Mouse (Mus musculus) lung, embryonic 15.5 days (tissue): ENCODE data around the gene Ptges. TPM values are rescaled to one million over a fixed set of nuclear protein-coding genes. Genes with fewer than 3 reads are reported as not detected.
A peak's percentile ranks its signal among the peaks of the same experiment; 100 is the strongest.
"Not testable (repeated sequence)": the region's sequence is repeated elsewhere in the genome, so short reads cannot be mapped to it uniquely, and the experiment has no call there.

Source experiments
- ATAC-seq: fragments of 200-750 bp; cut with Nextera tagmentation; 2 replicates; pipeline ENCODE4 v1.8.0; 2017; ENCODE audit warnings: moderate number of reproducible peaks, borderline replicate concordance; ENCODE audit not compliant: low FRiP score, low TSS enrichment; ENCODE audit errors: extremely low read depth
- H3K27ac ChIP-seq: fragments of 300-500 bp; sonication (generic); 2 replicates; pipeline ENCODE4 v1.5.1; 2015; ENCODE audit warnings: moderate library complexity, mild to moderate bottlenecking, inconsistent platforms
- H3K27me3 ChIP-seq: fragments of 300-500 bp; sonication (generic); 2 replicates; pipeline ENCODE4 v1.6.1; 2015; ENCODE audit warnings: inconsistent platforms
- H3K36me3 ChIP-seq: fragments of 300-500 bp; sonication (generic); 2 replicates; pipeline ENCODE4 v1.6.1; 2015; ENCODE audit warnings: inconsistent platforms
- H3K4me1 ChIP-seq: fragments of 300-500 bp; sonication (generic); 2 replicates; pipeline ENCODE4 v1.6.1; 2015; ENCODE audit warnings: inconsistent platforms
- H3K4me2 ChIP-seq: fragments of 300-500 bp; sonication (generic); 2 replicates; pipeline ENCODE4 v1.6.1; 2015; ENCODE audit warnings: inconsistent platforms, mild to moderate bottlenecking, moderate library complexity
- H3K4me3 ChIP-seq: fragments of 300-500 bp; sonication (generic); 2 replicates; pipeline ENCODE4 v1.5.1; 2015; ENCODE audit warnings: mild to moderate bottlenecking, inconsistent platforms
- H3K9ac ChIP-seq: fragments of 300-500 bp; sonication (generic); 2 replicates; pipeline ENCODE4 v1.6.1; 2015; ENCODE audit warnings: inconsistent platforms
- H3K9me3 ChIP-seq: fragments of 300-500 bp; sonication (generic); 2 replicates; pipeline ENCODE4 v1.6.1; 2016; ENCODE audit warnings: inconsistent platforms
- WGBS: fragments of 180-500 bp; shearing (Covaris S2); methylation state at CpG from one replicate; pipeline ENCODE4 v1.1.7; 2015; 5-methylcytosine and 5-hydroxymethylcytosine counted together
- polyA plus RNA-seq: library from polyadenylated mRNA; unstranded; fragments of >200 nt; fragmentation: Nextera tagmentation; extraction: Ambion mirVana; gene quantifications from 2 replicates; pipeline ENCODE4 v1.2.1, GENCODE M21; 2015

Ptges gene
- polyA plus RNA-seq, 1 experiment from 2014 or later, result 19.3 TPM

GRCm38 (mm10) chr2:30927151-30927781 is 2.4 kb downstream of the Ptges start:
- 24% methylated on average over 9 of the region's 9 CpGs for WGBS
- Histone ChIP-seq H3K4me3 (no peak overlapping the region), H3K36me3 (no peaks in the 10 kb centered on the region), H3K27ac (peak overlapping the region; percentile 94), H3K9me3 (no peaks in the 10 kb centered on the region), H3K4me2 (peak overlapping the region; percentile 24), H3K4me1 (peaks cover 42% of the 10 kb centered on the region), H3K27me3 (no peaks in the 10 kb centered on the region), H3K9ac (no peak overlapping the region)
- ATAC-seq, result peak; percentile 81

GRCm38 (mm10) chr2:30926381-30926780 is 3.3 kb downstream of the Ptges start:
- Histone ChIP-seq H3K27me3 (no peaks in the 10 kb centered on the region), H3K4me3 (no peak overlapping the region), H3K36me3 (no peaks in the 10 kb centered on the region), H3K27ac (peak overlapping the region; percentile 94), H3K9ac (no peak overlapping the region), H3K4me2 (0 out of 2 replicates have a peak overlapping the region, but pooled peaks have one; percentile 24), H3K4me1 (peaks cover 42% of the 10 kb centered on the region), H3K9me3 (no peaks in the 10 kb centered on the region)
- 0 out of 2 replicates have a peak, but pooled peaks have one; percentile 13 for ATAC-seq
- WGBS, result 38% methylated on average over 4 of the region's 4 CpGs

GRCm38 (mm10) chr2:30925181-30925580 is 4.5 kb downstream of the Ptges start:
- no peaks in the 10 kb centered on the region for H3K36me3 ChIP-seq
- ATAC-seq, result no peak
- H3K4me2 ChIP-seq, result no peak overlapping the region
- H3K4me1 ChIP-seq, result peaks cover 46% of the 10 kb centered on the region
- H3K27ac ChIP-seq, result peak overlapping the region; percentile 94; the same call in 1 of the 2 replicates
- H3K4me3 ChIP-seq, result no peak overlapping the region
- H3K9me3 ChIP-seq, result no peaks in the 10 kb centered on the region
- no peaks in the 10 kb centered on the region for H3K27me3 ChIP-seq
- 73% methylated on average over 4 of the region's 4 CpGs for WGBS
- no peak overlapping the region for H3K9ac ChIP-seq

GRCm38 (mm10) chr2:30923099-30923498 is 6.6 kb downstream of the Ptges start:
- Histone ChIP-seq H3K4me1 (peaks cover 47% of the 10 kb centered on the region), H3K9ac (no peak overlapping the region), H3K9me3 (no peaks in the 10 kb centered on the region), H3K36me3 (no peaks in the 10 kb centered on the region), H3K27me3 (no peaks in the 10 kb centered on the region), H3K27ac (no peak overlapping the region), H3K4me3 (no peak overlapping the region), H3K4me2 (no peak overlapping the region)
- 78% methylated on average over 3 of the region's 3 CpGs for WGBS
- no peak for ATAC-seq

GRCm38 (mm10) chr2:30920216-30920615 is 9.4 kb downstream of the Ptges start:
- 29% methylated on average over 7 of the region's 7 CpGs for WGBS
- no peaks in the 10 kb centered on the region for H3K27me3 ChIP-seq
- peaks cover 30% of the 10 kb centered on the region for H3K4me1 ChIP-seq
- H3K4me2 ChIP-seq, result no peak overlapping the region
- H3K27ac ChIP-seq, result no peak overlapping the region
- H3K9ac ChIP-seq, result no peak overlapping the region
- ATAC-seq, result no peak
- no peaks in the 10 kb centered on the region for H3K9me3 ChIP-seq
- H3K4me3 ChIP-seq, result no peak overlapping the region
- H3K36me3 ChIP-seq, result no peaks in the 10 kb centered on the region

- 31% methylated on average over 8 of the region's 8 CpGs for WGBS
- no peak overlapping the region for H3K9ac ChIP-seq
- H3K4me2 ChIP-seq, result no peak overlapping the region
- no peaks in the 10 kb centered on the region for H3K9me3 ChIP-seq
- peak overlapping the region; percentile 31; the same call in 1 of the 2 replicates for H3K27ac ChIP-seq
- ATAC-seq, result peak; percentile 44; the same call in 1 of the 2 replicates
- peaks cover 30% of the 10 kb centered on the region for H3K4me1 ChIP-seq
- no peaks in the 10 kb centered on the region for H3K36me3 ChIP-seq
- no peak overlapping the region for H3K4me3 ChIP-seq
- no peaks in the 10 kb centered on the region for H3K27me3 ChIP-seq
Measured at GRCm38 (mm10) chr2:30918780-30919329, 10.8 kb downstream of the Ptges start.

- peak overlapping the region; percentile 31; the same call in 1 of the 2 replicates for H3K27ac ChIP-seq
- WGBS, result 46% methylated on average over 6 of the region's 6 CpGs
Measured at GRCm38 (mm10) chr2:30918126-30918525, 11.5 kb downstream of the Ptges start.

GRCm38 (mm10) chr2:30917649-30918048 is 12.0 kb downstream of the Ptges start:
- H3K4me1 ChIP-seq, result peaks cover 38% of the 10 kb centered on the region
- H3K9ac ChIP-seq, result no peak overlapping the region
- H3K4me2 ChIP-seq, result no peak overlapping the region
- no peak overlapping the region for H3K4me3 ChIP-seq
- H3K27me3 ChIP-seq, result no peaks in the 10 kb centered on the region
- no peaks in the 10 kb centered on the region for H3K9me3 ChIP-seq
- H3K27ac ChIP-seq, result no peak overlapping the region
- no peak for ATAC-seq
- no peaks in the 10 kb centered on the region for H3K36me3 ChIP-seq
- 81% methylated on average over 7 of the region's 7 CpGs for WGBS

More at GRCm38 (mm10) chr2:30918126-30918525, 11.5 kb downstream of the Ptges start:
- no peaks in the 10 kb centered on the region for H3K9me3 ChIP-seq
- H3K27me3 ChIP-seq, result no peaks in the 10 kb centered on the region
- no peak overlapping the region for H3K9ac ChIP-seq
- H3K4me1 ChIP-seq, result peaks cover 33% of the 10 kb centered on the region
- H3K4me2 ChIP-seq, result no peak overlapping the region
- H3K36me3 ChIP-seq, result no peaks in the 10 kb centered on the region
- no peak overlapping the region for H3K4me3 ChIP-seq
- no peak for ATAC-seq

- not testable (repeated sequence) for H3K4me3 ChIP-seq, H3K27ac ChIP-seq, H3K36me3 ChIP-seq, H3K27me3 ChIP-seq, ATAC-seq, H3K9ac ChIP-seq, H3K4me2 ChIP-seq, H3K9me3 ChIP-seq
- peaks cover 45% of the 10 kb centered on the region for H3K4me1 ChIP-seq
- 73% methylated on average over 6 of the region's 6 CpGs for WGBS
Measured at GRCm38 (mm10) chr2:30915933-30916332, 13.7 kb downstream of the Ptges start.

GRCm38 (mm10) chr2:30915376-30915775 is 14.3 kb downstream of the Ptges start:
- 77% methylated on average over 5 of the region's 5 CpGs for WGBS
- Histone ChIP-seq H3K36me3 (no peaks in the 10 kb centered on the region), H3K9ac (no peak overlapping the region), H3K27me3 (no peaks in the 10 kb centered on the region), H3K9me3 (no peaks in the 10 kb centered on the region), H3K4me1 (peaks cover 43% of the 10 kb centered on the region), H3K4me2 (no peak overlapping the region), H3K4me3 (no peak overlapping the region), H3K27ac (no peak overlapping the region)
- no peak for ATAC-seq

- Histone ChIP-seq H3K27ac (no peak overlapping the region), H3K4me3 (no peak overlapping the region), H3K36me3 (no peaks in the 10 kb centered on the region), H3K4me2 (no peak overlapping the region), H3K9me3 (no peaks in the 10 kb centered on the region), H3K9ac (no peak overlapping the region), H3K4me1 (peaks cover 38% of the 10 kb centered on the region), H3K27me3 (no peaks in the 10 kb centered on the region)
- 61% methylated on average over 3 of the region's 3 CpGs for WGBS
- ATAC-seq, result no peak
Measured at GRCm38 (mm10) chr2:30914836-30915235, 14.8 kb downstream of the Ptges start.

- Histone ChIP-seq H3K9me3 (no peaks in the 10 kb centered on the region), H3K27me3 (no peaks in the 10 kb centered on the region), H3K4me3 (no peak overlapping the region), H3K4me1 (peaks cover 22% of the 10 kb centered on the region), H3K9ac (no peak overlapping the region), H3K27ac (peak overlapping the region; percentile 65), H3K4me2 (no peak overlapping the region), H3K36me3 (no peaks in the 10 kb centered on the region)
- no peak for ATAC-seq
- WGBS, result 82% methylated on average over 8 of the region's 8 CpGs
Measured at GRCm38 (mm10) chr2:30913022-30913421, 16.6 kb downstream of the Ptges start.
